Mouse (Mus musculus) sigmoid colon, adult 10 weeks (tissue): ENCODE results near the gene Olfr885. TPM values are rescaled to one million over a fixed set of nuclear protein-coding genes. Genes with fewer than 3 reads are reported as not detected.

Source experiments
- polyA plus RNA-seq: library from polyadenylated mRNA; stranded (reverse); fragments of 350-450 nt; fragmentation: Illumina TruSeq; extraction: RNeasy Lipid Tissue Mini Kit (QIAGEN cat#74804); gene quantifications from one replicate; pipeline ENCODE4 v1.2.3, GENCODE M21; 2014; ENCODE audit warnings: low read depth, low replicate concordance

Olfr885 gene
- polyA plus RNA-seq, result not detected

DNA sequence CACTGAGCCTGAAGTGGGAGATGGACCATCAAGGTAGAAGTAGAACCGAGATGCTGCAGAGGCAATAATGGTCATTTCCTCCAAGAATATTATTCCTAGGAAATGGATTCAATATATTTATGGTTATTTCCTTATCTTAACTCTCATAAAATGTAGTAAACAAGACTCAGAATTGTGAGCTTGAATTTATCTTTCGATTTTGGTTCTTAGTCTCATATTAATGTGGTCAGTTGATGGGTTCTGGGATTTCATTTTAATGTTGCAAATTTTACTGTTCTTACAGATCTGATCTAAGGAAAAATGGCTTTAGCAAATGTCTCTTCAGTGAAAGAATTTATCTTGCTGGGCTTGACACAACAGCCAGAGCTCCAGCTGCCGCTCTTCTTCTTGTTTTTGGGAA lies at the start of gene Olfr885:
Gene Olfr885 (plus strand): TSS at position 301 of the 400 bp plus-strand sequence.

GRCm38 (mm10) chr9:38025508-38025907 lies 35.6 kb upstream of the Olfr885 start, which contains the start of gene Olfr883:
Olfr883 (plus strand) TSS chr9:38025808.

DNA sequence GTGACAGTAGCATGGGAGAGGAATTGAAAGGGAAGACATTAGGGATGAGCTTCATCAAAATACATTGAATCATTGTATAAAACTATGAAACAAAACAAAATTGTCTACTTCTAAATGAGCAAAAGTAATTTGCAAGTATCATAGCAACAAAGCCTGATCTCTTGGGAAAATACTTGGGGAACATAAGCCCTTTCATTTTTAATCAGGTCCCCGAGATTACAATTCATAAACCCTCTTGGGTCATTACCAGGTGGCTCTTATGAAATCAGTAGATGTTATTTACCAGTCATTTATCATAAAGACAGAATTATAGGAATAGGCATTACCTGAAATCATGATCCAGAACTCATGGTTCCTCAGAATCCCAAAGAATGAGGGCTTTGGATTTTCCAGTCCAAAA lies 14.9 kb upstream of the Olfr885 start, which contains the start of gene Olfr884:
Gene Olfr884 (plus strand): TSS at position 301 of the 400 bp plus-strand sequence.

DNA sequence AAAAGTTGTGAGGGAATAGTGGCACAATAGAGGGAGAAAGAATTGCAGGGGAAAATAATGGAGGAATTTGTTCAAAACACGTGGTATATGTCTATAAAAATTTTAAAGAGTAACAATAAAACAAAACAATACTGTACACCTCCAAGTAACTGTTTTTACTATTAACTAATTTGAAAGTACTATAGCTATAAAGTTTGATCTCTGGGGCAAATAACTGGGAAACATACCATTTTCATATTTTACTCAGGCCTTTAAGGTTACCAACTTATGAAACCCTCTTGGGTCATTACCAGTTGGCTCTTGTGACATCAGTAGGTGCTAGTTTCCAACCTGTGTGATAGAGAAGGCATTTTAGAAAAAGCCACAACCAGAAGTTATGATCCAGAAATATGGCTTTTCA lies 22.6 kb downstream of the Olfr885 start, which contains the start of gene Olfr887:
Gene Olfr887 (plus strand): TSS at position 301 of the 400 bp plus-strand sequence.

GRCm38 (mm10) chr9:38107828-38108227 lies 46.7 kb downstream of the Olfr885 start, which contains the start of gene Olfr888:
Olfr888 (plus strand) TSS chr9:38108128.

Other genes starting within 250 kb of the Olfr885 start
- gene Olfr877, start 207.1 kb upstream of the Olfr885 start, polyA plus RNA-seq, result not detected
- not detected for gene Olfr145, start 164.6 kb upstream of the Olfr885 start, polyA plus RNA-seq
- gene Olfr878, start 143.5 kb upstream of the Olfr885 start, polyA plus RNA-seq, result not detected
- gene Olfr881, start 69.5 kb upstream of the Olfr885 start, polyA plus RNA-seq, result not detected
- not detected for gene Olfr883, start 35.5 kb upstream of the Olfr885 start, polyA plus RNA-seq
- gene Olfr884, start 14.8 kb upstream of the Olfr885 start, polyA plus RNA-seq, result not detected
- not detected for gene Olfr887, start 22.8 kb downstream of the Olfr885 start, polyA plus RNA-seq
- gene Olfr888, start 46.8 kb downstream of the Olfr885 start, polyA plus RNA-seq, result not detected
- gene Olfr889, start 53.9 kb downstream of the Olfr885 start, polyA plus RNA-seq, result not detected
- gene Olfr890, start 81.2 kb downstream of the Olfr885 start, polyA plus RNA-seq, result not detected
- not detected for gene Olfr891, start 119.5 kb downstream of the Olfr885 start, polyA plus RNA-seq
- gene Olfr893, start 147.0 kb downstream of the Olfr885 start, polyA plus RNA-seq, result not detected
- gene Olfr894, start 156.7 kb downstream of the Olfr885 start, polyA plus RNA-seq, result not detected
- not detected for gene Olfr143, start 191.5 kb downstream of the Olfr885 start, polyA plus RNA-seq
- gene Olfr895, start 206.5 kb downstream of the Olfr885 start, polyA plus RNA-seq, result not detected
- not detected for gene Olfr896-ps1, start 229.8 kb downstream of the Olfr885 start, polyA plus RNA-seq